Mouse (Mus musculus) bone marrow, adult 2 months (tissue): Measurements from ENCODE around the gene Hba-a2.

Source experiments
- CTCF ChIP-seq: fragments of 200-500 bp; IDR thresholded peaks from 2 replicates; pipeline ENCODE4 v1.5.1; 2011; ENCODE audit warnings: low read length, control low read depth; ENCODE audit not compliant: control insufficient read depth, insufficient read depth
- POLR2A ChIP-seq: fragments of 200-500 bp; IDR thresholded peaks from 2 replicates; pipeline ENCODE4 v1.6.1; 2011; ENCODE audit warnings: low read depth, mild to moderate bottlenecking, control low read depth, low read length, borderline replicate concordance; ENCODE audit not compliant: control insufficient read depth

GRCm38 (mm10) chr11:32276347-32276746 lies 19.9 kb upstream of the Hba-a2 start, which contains the start of gene Hba-x:
- TF ChIP-seq CTCF (no peak), POLR2A (no peak)
